Mouse (Mus musculus) lung, postnatal 0 days (tissue): ENCODE measurements at regions not wholly inside any gene's neighbourhood (a gene's known extent, or its start where the extent isn't known, plus 50 kb on each side); places are given as distances from the start of the nearest gene placed in this dataset.

ENCODE experiments used
- ATAC-seq: fragments of 200-750 bp; cut with Nextera tagmentation; 2 replicates; pipeline ENCODE4 v1.8.0; 2017; ENCODE audit warnings: moderate library complexity
- DNase-seq: peaks from one replicate; pipeline ENCODE4 v3.0.0-alpha.2; 2016; ENCODE audit warnings: low spot score
- H3K27ac ChIP-seq: fragments of 300-500 bp; sonication (generic); 2 replicates; pipeline ENCODE4 v1.5.1; 2014; ENCODE audit warnings: antibody characterized with exemption, mild to moderate bottlenecking, low read length, mixed read lengths
- H3K27me3 ChIP-seq: fragments of 300-500 bp; sonication (generic); replicated peaks from 2 replicates; pipeline ENCODE4 v1.6.1; 2014; ENCODE audit warnings: low read length, mixed read lengths; ENCODE audit not compliant: insufficient read depth
- H3K36me3 ChIP-seq: fragments of 300-500 bp; sonication (generic); 2 replicates; pipeline ENCODE4 v1.6.1; 2014; ENCODE audit warnings: low read length, mixed read lengths; ENCODE audit not compliant: insufficient read depth
- H3K4me1 ChIP-seq: fragments of 300-500 bp; sonication (generic); 2 replicates; pipeline ENCODE4 v1.6.1; 2014; ENCODE audit warnings: antibody characterized with exemption, low read depth, low read length, mixed read lengths; ENCODE audit not compliant: insufficient read depth
- H3K4me2 ChIP-seq: fragments of 300-500 bp; sonication (generic); replicated peaks from 2 replicates; pipeline ENCODE4 v1.6.1; 2014; ENCODE audit warnings: low read depth, mild to moderate bottlenecking, low read length, moderate library complexity, mixed read lengths
- H3K4me3 ChIP-seq: fragments of 300-500 bp; sonication (generic); 2 replicates; pipeline ENCODE4 v1.5.1; 2014; ENCODE audit warnings: low read depth, low read length
- H3K9ac ChIP-seq: fragments of 300-500 bp; sonication (generic); replicated peaks from 2 replicates; pipeline ENCODE4 v1.6.1; 2014; ENCODE audit warnings: low read depth, mild to moderate bottlenecking
- H3K9me3 ChIP-seq: fragments of 300-500 bp; sonication (generic); 2 replicates; pipeline ENCODE4 v1.6.1; 2016; ENCODE audit warnings: low read length, mixed read lengths
- CTCF ChIP-seq: IDR thresholded peaks from 2 replicates; pipeline ENCODE4 v1.5.1; 2016; ENCODE audit warnings: antibody characterized with exemption, mild to moderate bottlenecking
- EP300 ChIP-seq: IDR thresholded peaks from 2 replicates; pipeline ENCODE4 v1.6.1; 2016; ENCODE audit warnings: antibody characterized with exemption, mild to moderate bottlenecking, control low read depth
- WGBS: fragments of 180-500 bp; shearing (Covaris S2); extraction: QIAGEN DNeasy Blood & Tissue Kit; methylation state at CpG from one replicate; pipeline ENCODE4 v1.1.7; 2014; 5-methylcytosine and 5-hydroxymethylcytosine counted together

DNA sequence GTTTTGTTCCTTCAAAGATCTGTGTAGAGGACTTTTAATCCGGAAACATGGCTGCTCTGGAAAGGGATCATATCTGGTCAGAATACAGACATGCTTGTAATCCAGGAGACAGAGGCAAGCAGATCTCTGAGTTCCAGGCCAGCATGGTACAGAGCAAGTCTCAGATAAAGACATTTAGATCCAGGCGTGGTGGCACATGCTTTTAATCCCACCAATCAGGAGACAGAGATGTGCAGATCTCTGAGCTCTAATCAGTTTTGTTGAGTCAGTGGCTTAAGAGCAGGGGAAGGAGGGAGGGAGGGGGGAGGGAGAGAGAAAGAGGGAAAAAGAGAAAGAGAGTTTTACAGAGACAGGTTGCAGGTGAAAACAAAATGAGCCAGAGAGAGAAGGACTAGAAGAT is 372.0 kb downstream of the Pdha2 start:
- H3K4me1 ChIP-seq, result no peaks in the 10 kb centered on the region
- H3K27me3 ChIP-seq, result no peaks in the 10 kb centered on the region
- H3K36me3 ChIP-seq, result no peaks in the 10 kb centered on the region
- no peak for TF ChIP-seq CTCF
- TF ChIP-seq EP300, result no peak
- DNase-seq, result no peak
- no peak overlapping the region for H3K27ac ChIP-seq
- H3K9me3 ChIP-seq, result no peaks in the 10 kb centered on the region
- no peak for ATAC-seq
- no peak overlapping the region for H3K4me2 ChIP-seq
- no peak overlapping the region for H3K9ac ChIP-seq
- H3K4me3 ChIP-seq, result no peak overlapping the region
- 73% methylated on average over 2 of the region's 2 CpGs for WGBS

DNA sequence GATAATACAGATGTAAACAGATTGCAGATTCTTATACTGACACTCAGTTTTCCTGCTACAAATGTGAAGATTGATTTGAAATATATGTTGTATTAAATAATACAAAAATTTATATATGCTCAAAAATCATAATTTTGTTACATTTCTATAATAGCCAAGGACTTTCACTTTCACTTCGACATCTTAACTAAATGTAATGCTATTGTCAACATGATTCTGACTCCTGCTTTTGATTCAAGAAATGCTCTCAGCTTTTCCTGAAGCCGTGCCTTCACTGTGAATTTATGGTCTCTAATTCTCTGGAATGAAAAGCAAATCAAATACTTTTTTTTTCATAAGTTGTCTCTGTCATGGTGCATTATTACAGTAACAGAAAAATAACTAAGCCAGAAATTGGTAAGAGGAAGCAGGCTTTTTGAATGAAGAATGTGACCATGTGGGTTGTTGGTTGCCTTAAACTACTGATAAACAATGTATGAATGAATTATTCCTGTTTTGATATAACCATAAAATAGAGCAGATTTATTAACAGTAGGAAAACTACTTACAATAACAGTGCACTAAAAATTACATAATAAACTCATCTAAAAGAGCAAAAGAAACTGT is 374.1 kb downstream of the Pdha2 start:
- Histone ChIP-seq H3K27me3 (no peaks in the 10 kb centered on the region), H3K36me3 (no peaks in the 10 kb centered on the region), H3K4me1 (no peaks in the 10 kb centered on the region), H3K4me2 (0 out of 2 replicates have a peak overlapping the region, but pooled peaks have one; percentile 27), H3K9me3 (no peaks in the 10 kb centered on the region), H3K27ac (no peak overlapping the region), H3K9ac (no peak overlapping the region), H3K4me3 (0 out of 2 replicates have a peak overlapping the region, but pooled peaks have one; percentile 10)
- ATAC-seq, result no peak
- no peak for DNase-seq
- 53% methylated on average over 2 of the region's 2 CpGs for WGBS
- TF ChIP-seq CTCF, result no peak

DNA sequence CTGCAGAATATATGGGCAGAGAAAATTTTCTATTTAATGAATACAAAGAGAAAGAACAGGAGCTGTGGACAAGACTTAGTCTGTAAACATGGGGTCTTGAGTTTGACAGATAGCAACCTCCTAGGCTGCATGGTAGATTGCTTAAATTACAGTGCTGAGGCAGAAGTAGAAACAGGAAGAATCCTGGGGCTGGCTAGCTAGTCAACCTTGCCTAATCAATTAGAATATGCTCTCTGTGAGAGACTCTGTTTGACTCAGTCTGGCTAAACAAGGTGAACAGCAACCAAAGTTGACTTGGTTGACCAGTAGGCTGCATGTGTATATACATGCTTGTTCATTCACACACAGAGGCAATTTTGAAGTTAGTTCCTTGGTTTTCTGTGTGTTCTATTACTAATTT is 390.9 kb downstream of the Pdha2 start:
- H3K4me1 ChIP-seq, result no peaks in the 10 kb centered on the region
- no peaks in the 10 kb centered on the region for H3K36me3 ChIP-seq
- no peaks in the 10 kb centered on the region for H3K9me3 ChIP-seq
- DNase-seq (no peak), ATAC-seq (no peak)
- no peak for TF ChIP-seq CTCF
- TF ChIP-seq EP300, result no peak
- H3K4me2 ChIP-seq, result no peak overlapping the region; the same call in 1 of the 2 replicates
- H3K9ac ChIP-seq, result no peak overlapping the region
- H3K27ac ChIP-seq, result no peak overlapping the region
- no peaks in the 10 kb centered on the region for H3K27me3 ChIP-seq
- H3K4me3 ChIP-seq, result peak overlapping the region; percentile 8; the same call in 1 of the 2 replicates

DNA sequence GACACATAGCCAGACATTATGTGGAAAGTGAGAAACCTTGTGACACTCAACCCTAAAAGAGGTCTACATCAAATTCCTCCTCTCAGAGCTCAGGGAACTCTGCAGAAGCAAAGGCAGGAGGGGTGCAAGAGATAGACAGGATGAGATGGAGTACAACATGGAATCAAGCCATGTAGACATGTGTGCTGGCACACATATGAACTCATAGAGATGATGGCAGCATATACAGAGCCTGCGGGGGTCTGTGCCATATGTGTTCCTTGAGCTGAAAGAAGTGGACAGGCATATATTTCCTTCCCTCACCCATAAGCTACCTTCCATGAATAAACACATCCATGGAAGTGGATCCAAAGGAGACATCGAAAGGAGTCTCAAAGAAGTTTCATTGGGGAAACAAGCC is 406.6 kb downstream of the Pdha2 start:
- H3K4me3 ChIP-seq, result no peak overlapping the region
- no peak for TF ChIP-seq EP300
- no peak for TF ChIP-seq CTCF
- no peaks in the 10 kb centered on the region for H3K4me1 ChIP-seq
- DNase-seq, result no peak
- ATAC-seq, result no peak
- no peak overlapping the region for H3K27ac ChIP-seq
- WGBS, result 77% methylated on average over 2 of the region's 2 CpGs
- H3K36me3 ChIP-seq, result no peaks in the 10 kb centered on the region
- no peak overlapping the region for H3K9ac ChIP-seq
- H3K4me2 ChIP-seq, result no peak overlapping the region
- no peaks in the 10 kb centered on the region for H3K27me3 ChIP-seq
- no peaks in the 10 kb centered on the region for H3K9me3 ChIP-seq

DNA sequence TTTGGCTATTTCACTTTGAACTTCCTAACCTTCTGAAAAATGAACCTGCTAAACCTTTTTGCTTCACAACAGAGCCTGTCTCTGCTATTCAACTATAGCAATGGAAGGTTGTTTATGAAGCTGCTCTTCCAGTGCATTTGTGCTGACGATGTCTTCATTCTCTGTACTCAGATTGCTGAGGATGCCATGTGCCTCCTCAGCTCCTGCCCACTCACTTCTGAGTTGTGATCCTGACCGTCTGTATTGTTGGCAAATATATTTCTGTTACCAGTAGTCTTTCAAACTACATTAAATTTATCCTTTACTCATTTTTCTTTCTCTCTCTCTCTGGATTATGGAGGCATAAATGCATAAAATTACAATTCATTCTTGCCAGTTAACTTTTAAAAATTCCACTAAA is 419.2 kb downstream of the Pdha2 start:
- WGBS, result 71% methylated on average over 2 of the region's 2 CpGs
- H3K4me1 ChIP-seq, result no peaks in the 10 kb centered on the region
- H3K9me3 ChIP-seq, result no peaks in the 10 kb centered on the region
- DNase-seq (no peak), ATAC-seq (no peak)
- H3K27me3 ChIP-seq, result no peaks in the 10 kb centered on the region
- H3K9ac ChIP-seq, result no peak overlapping the region
- H3K27ac ChIP-seq, result no peak overlapping the region
- H3K4me3 ChIP-seq, result no peak overlapping the region
- H3K36me3 ChIP-seq, result no peaks in the 10 kb centered on the region
- TF ChIP-seq EP300 (no peak), CTCF (no peak)
- no peak overlapping the region for H3K4me2 ChIP-seq

DNA sequence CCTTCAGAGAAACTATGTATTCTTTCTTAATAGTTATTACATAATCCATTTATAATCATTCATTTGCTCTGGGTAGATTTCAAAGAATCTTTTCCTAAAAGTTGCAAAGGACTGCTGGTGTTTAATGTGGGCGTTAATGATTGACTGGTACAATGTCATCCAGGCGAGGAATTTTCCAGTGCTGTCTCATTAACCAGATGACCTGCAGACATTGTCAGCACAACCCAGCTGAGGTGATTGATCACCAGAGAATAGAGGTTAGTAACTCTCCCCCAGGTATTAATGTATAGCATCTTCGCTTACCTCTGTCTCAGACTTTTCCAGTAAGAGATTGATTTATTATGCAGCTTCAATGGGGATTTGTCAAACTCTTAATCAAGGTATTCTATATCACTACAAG is 426.5 kb downstream of the Pdha2 start:
- Histone ChIP-seq H3K27ac (no peak overlapping the region), H3K4me2 (no peak overlapping the region), H3K4me3 (no peak overlapping the region), H3K9me3 (no peaks in the 10 kb centered on the region), H3K4me1 (no peaks in the 10 kb centered on the region), H3K9ac (no peak overlapping the region), H3K27me3 (no peaks in the 10 kb centered on the region), H3K36me3 (no peaks in the 10 kb centered on the region)
- WGBS, result 59% methylated on average over 3 of the region's 3 CpGs
- DNase-seq, result no peak
- ATAC-seq, result no peak
- no peak for TF ChIP-seq EP300
- TF ChIP-seq CTCF, result no peak

DNA sequence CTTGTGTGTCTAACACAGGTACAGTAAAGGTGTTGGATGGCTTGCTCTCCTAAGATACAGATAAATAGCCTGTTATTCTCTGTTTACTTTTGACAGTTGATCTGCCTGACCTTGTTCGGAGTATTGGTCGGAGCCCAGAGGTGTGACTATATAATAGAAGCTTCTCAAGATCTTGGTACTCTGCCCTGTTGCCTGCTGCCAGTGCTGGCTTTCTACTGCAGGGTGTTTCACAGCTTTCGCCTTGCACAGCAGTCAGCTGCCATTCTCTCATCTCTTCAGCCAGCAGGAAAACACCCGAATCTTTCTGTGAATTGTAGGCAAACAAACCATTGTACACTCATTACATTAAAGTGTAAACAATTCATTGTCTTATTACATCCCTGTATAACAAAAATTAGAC is 452.1 kb downstream of the Pdha2 start:
- H3K27ac ChIP-seq, result no peak overlapping the region
- TF ChIP-seq CTCF, result no peak
- TF ChIP-seq EP300, result no peak
- H3K4me3 ChIP-seq, result no peak overlapping the region

More for the DNA sequence above, 452.1 kb downstream of the Pdha2 start:
- Histone ChIP-seq H3K36me3 (no peaks in the 10 kb centered on the region), H3K9me3 (no peaks in the 10 kb centered on the region), H3K4me2 (no peak overlapping the region), H3K27me3 (no peaks in the 10 kb centered on the region), H3K9ac (no peak overlapping the region), H3K4me1 (no peaks in the 10 kb centered on the region)
- no peak for DNase-seq
- 60% methylated on average over 4 of the region's 4 CpGs for WGBS
- no peak for ATAC-seq
